Mouse (Mus musculus) embryonic facial prominence, embryonic 11.5 days (tissue): ENCODE data around the gene Prkcz. TPM values are rescaled to one million over a fixed set of nuclear protein-coding genes. Genes with fewer than 3 reads are reported as not detected.
"Not testable (repeated sequence)": the region's sequence is repeated elsewhere in the genome, so short reads cannot be mapped to it uniquely, and the experiment has no call there.

ENCODE experiments used
- ATAC-seq: fragments of 200-750 bp; cut with Nextera tagmentation; replicated peaks from 2 replicates; pipeline ENCODE4 v1.8.0; 2017; ENCODE audit warnings: low read depth; ENCODE audit not compliant: insufficient number of reproducible peaks, low FRiP score, low TSS enrichment
- DNase-seq: peaks from one replicate; pipeline ENCODE4 v3.0.0-alpha.2; 2015; ENCODE audit warnings: low spot score
- H3K27ac ChIP-seq: fragments of 300-500 bp; sonication (generic); replicated peaks from 2 replicates; pipeline ENCODE4 v1.5.1; 2014; ENCODE audit warnings: mild to moderate bottlenecking, low read depth, low read length, control low read depth
- H3K27me3 ChIP-seq: fragments of 300-500 bp; sonication (generic); 2 replicates; pipeline ENCODE4 v1.6.1; 2014; ENCODE audit warnings: mild to moderate bottlenecking, low read length, moderate library complexity, mixed read lengths; ENCODE audit not compliant: control insufficient read depth, insufficient read depth
- H3K36me3 ChIP-seq: fragments of 300-500 bp; sonication (generic); replicated peaks from 2 replicates; pipeline ENCODE4 v1.6.1; 2014; ENCODE audit warnings: low read depth, mild to moderate bottlenecking, low read length, moderate library complexity, mixed read lengths; ENCODE audit not compliant: control insufficient read depth, insufficient read depth
- H3K4me1 ChIP-seq: fragments of 300-500 bp; sonication (generic); 2 replicates; pipeline ENCODE4 v1.6.1; 2014; ENCODE audit warnings: low read length, mixed read lengths; ENCODE audit not compliant: control insufficient read depth, insufficient read depth
- H3K4me2 ChIP-seq: fragments of 300-500 bp; sonication (generic); 2 replicates; pipeline ENCODE4 v1.6.1; 2014; ENCODE audit warnings: low read depth, mild to moderate bottlenecking, control low read depth, low read length, moderate library complexity
- H3K4me3 ChIP-seq: fragments of 300-500 bp; sonication (generic); 2 replicates; pipeline ENCODE4 v1.5.1; 2014; ENCODE audit warnings: low read depth, low read length, control low read depth
- H3K9ac ChIP-seq: fragments of 300-500 bp; sonication (generic); replicated peaks from 2 replicates; pipeline ENCODE4 v1.6.1; 2014; ENCODE audit warnings: mild to moderate bottlenecking, control low read depth, low read length
- H3K9me3 ChIP-seq: fragments of 300-500 bp; sonication (generic); replicated peaks from 2 replicates; pipeline ENCODE4 v1.6.1; 2016; ENCODE audit warnings: mild to moderate bottlenecking, low read length, inconsistent platforms, mixed read lengths; ENCODE audit not compliant: control insufficient read depth
- WGBS: fragments of 180-500 bp; shearing (Covaris S2); extraction: QIAGEN DNeasy Blood & Tissue Kit; methylation state at CpG from one replicate; pipeline ENCODE4 v1.1.7; 2014; 5-methylcytosine and 5-hydroxymethylcytosine counted together
- polyA plus RNA-seq: library from polyadenylated mRNA; unstranded; fragments of >200 nt; fragmentation: Nextera tagmentation; extraction: Ambion mirVana; gene quantifications from 2 replicates; pipeline ENCODE4 v1.2.1, GENCODE M21; 2014

Prkcz gene
- polyA plus RNA-seq, 1 experiment from 2014 or later: 8.1 TPM

DNA sequence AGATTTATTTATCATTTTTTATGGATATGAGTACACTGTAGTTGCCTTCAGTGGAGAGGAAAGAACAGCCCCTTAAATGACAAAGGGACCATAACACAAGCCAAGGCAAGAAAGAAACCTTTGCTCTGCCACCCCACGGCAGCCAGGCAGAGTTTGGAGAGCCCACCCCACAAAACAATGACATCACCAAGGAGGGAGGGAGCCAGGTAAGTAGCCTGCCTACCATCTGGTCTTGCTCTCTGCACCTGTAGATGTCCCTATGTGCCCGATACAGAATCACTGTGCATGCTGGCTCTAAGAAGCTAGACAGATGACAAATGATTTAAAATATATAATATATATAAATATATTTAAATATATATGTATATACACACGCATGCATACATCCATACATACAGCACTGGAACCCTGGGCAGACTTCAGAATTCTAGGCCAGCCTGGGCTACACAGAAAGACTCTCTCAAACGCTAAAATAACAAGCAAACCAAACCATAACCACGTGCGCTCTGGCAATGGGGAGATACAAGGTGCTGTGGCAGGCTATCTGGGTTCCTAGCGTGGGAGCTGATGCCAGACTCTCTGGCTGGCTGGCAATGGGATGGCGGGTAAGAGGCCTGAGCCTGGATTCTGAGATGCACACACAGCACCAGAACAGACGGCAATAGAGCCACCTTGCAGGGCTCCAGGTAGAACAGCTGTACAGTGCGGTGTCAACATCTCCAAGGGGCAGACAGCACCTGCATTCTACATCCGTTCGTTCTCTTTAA, 24.7 kb downstream of the Prkcz start:
- no peaks in the 10 kb centered on the region for H3K9me3 ChIP-seq
- no peaks in the 10 kb centered on the region for H3K27me3 ChIP-seq
- no peaks in the 10 kb centered on the region for H3K4me1 ChIP-seq
- WGBS: 84% methylated on average over 12 of the region's 12 CpGs
- no peak overlapping the region for H3K4me3 ChIP-seq
- no peak overlapping the region for H3K9ac ChIP-seq
- no peak overlapping the region for H3K4me2 ChIP-seq
- DNase-seq: no peak
- no peak overlapping the region for H3K27ac ChIP-seq
- ATAC-seq: no peak
- no peaks in the 10 kb centered on the region for H3K36me3 ChIP-seq

DNA sequence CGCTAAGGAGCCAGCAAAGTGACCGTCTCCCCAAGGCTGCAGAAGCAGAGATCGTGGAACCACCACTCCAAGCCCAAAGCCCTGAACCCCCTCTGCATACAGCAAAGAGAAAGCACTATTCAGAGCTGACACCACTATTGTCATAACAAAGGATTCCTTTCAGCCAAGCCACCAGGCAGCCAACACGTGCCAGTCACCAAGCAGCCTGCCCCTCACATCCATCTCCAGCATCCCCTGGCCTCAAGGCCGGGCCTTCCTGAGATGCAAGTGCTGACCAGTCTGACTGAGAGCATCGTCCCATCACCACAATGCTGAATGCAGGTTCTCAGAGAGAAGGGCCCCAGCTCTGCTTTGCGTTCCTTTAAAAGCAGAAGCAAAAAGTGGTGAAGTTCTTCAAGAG, 28.9 kb downstream of the Prkcz start:
- Histone ChIP-seq H3K9me3 (no peaks in the 10 kb centered on the region), H3K4me1 (no peaks in the 10 kb centered on the region), H3K4me3 (no peak overlapping the region), H3K9ac (no peak overlapping the region), H3K36me3 (no peaks in the 10 kb centered on the region), H3K4me2 (no peak overlapping the region), H3K27ac (no peak overlapping the region), H3K27me3 (no peaks in the 10 kb centered on the region)
- ATAC-seq (no peak), DNase-seq (no peak)
- 59% methylated on average over 7 of the region's 7 CpGs for WGBS

DNA sequence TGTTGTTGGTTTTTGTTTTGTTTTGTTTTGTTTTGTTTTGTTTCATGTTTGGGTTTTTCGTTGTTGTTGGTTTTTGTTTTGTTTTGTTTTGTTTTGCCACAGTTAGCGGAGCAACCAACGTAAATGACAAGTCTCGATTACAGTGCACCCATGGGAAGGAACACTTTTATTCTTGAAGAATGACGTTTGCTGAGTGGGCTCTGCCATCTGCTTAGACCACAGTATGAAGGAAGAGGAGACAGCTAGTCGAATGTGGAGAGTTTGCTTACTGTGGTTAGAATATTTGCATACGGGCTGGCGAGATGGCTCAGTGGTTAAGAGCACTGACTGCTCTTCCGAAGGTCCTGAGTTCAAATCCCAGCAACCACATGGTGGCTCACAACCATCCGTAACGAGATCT, 32.8 kb downstream of the Prkcz start:
- not testable (repeated sequence) for H3K27me3 ChIP-seq, H3K9me3 ChIP-seq, H3K4me1 ChIP-seq, H3K36me3 ChIP-seq, DNase-seq, H3K9ac ChIP-seq, ATAC-seq, H3K27ac ChIP-seq, H3K4me2 ChIP-seq, H3K4me3 ChIP-seq
- WGBS: 87% methylated on average over 11 of the region's 11 CpGs

GRCm38 (mm10) chr4:155325773-155326172, 35.4 kb downstream of the Prkcz start:
- DNase-seq: no peak
- Histone ChIP-seq H3K36me3 (no peaks in the 10 kb centered on the region), H3K4me3 (no peak overlapping the region), H3K4me2 (no peak overlapping the region), H3K27me3 (no peaks in the 10 kb centered on the region), H3K27ac (no peak overlapping the region), H3K9me3 (no peaks in the 10 kb centered on the region), H3K4me1 (no peaks in the 10 kb centered on the region), H3K9ac (no peak overlapping the region)
- WGBS: 31% methylated on average over 5 of the region's 5 CpGs
- ATAC-seq: no peak

- Histone ChIP-seq H3K4me3 (no peak overlapping the region), H3K4me2 (no peak overlapping the region), H3K9ac (no peak overlapping the region), H3K4me1 (no peaks in the 10 kb centered on the region), H3K27ac (no peak overlapping the region), H3K27me3 (no peaks in the 10 kb centered on the region), H3K9me3 (no peaks in the 10 kb centered on the region), H3K36me3 (no peaks in the 10 kb centered on the region)
- no peak for ATAC-seq
- no peak for DNase-seq
- WGBS: 59% methylated on average over 8 of the region's 8 CpGs
Measured at GRCm38 (mm10) chr4:155324511-155324910, 36.6 kb downstream of the Prkcz start.

GRCm38 (mm10) chr4:155323081-155323795, 37.9 kb downstream of the Prkcz start:
- Histone ChIP-seq H3K27me3 (no peaks in the 10 kb centered on the region), H3K27ac (no peak overlapping the region), H3K4me2 (no peak overlapping the region), H3K4me1 (no peaks in the 10 kb centered on the region), H3K36me3 (no peaks in the 10 kb centered on the region), H3K4me3 (no peak overlapping the region), H3K9ac (no peak overlapping the region), H3K9me3 (no peaks in the 10 kb centered on the region)
- WGBS: 70% methylated on average over 3 of the region's 3 CpGs
- ATAC-seq (no peak), DNase-seq (no peak)

DNA sequence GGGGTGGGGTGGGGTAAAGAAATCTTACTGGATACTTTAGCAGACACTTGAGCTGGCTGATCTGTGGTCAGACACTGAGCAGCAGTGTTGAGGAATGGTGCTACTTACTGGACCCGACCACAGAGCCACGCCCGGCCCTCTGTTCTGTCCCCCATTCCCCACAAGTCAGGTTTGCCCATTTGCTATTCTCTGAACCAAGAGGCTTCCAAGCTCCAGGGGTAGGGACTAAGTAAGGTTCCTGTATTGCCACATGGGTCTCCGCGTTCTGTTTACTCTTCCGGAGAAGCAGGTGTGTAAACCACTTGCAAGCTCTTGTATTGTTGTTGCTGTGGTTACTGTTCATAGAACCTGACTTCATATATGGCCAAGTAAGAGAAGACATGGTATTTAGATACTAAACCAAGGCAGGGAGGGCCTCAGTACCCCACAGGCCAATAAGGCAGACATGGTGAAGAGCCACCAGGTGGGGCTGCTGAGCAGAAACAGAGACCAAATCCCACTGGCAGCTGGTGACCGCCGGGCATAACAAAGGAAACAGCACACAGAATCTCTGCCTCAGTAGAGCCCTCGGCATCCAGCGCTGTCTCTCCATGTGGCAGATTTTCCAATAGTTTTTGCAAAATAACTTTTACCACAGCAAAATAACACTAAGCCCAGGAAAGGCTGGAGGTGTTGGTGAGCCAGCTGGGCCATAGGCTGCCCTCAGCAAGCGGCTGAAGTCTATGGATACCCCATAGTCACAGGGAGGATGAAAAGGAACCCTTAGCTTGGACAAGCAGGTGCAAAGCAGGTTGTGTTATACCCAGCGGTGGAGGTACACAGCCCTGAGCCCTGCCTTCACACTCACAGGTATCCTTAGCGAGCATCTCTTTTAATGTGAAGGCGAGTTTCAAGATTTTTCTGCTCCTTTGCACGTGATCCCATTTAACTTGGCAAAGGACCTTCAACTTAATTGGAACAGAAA, 40.6 kb downstream of the Prkcz start:
- Histone ChIP-seq H3K27ac (no peak overlapping the region), H3K36me3 (no peaks in the 10 kb centered on the region), H3K27me3 (no peaks in the 10 kb centered on the region), H3K4me2 (no peak overlapping the region), H3K9ac (no peak overlapping the region), H3K4me1 (no peaks in the 10 kb centered on the region), H3K4me3 (no peak overlapping the region), H3K9me3 (no peaks in the 10 kb centered on the region)
- 60% methylated on average over 15 of the region's 15 CpGs for whole genome bisulfite sequencing
- peak; percentile 85 for DNase-seq
- peak; percentile 63; the same call in 1 of the 2 replicates for ATAC-seq
